Mouse (Mus musculus): ENCODE results near the gene Cfap73. TPM values are rescaled to one million over a fixed set of nuclear protein-coding genes. Genes with fewer than 3 reads are reported as not detected.

Gene Cfap73
- total and polyA plus RNA-seq, 3 experiments = 0.16 TPM; not detected in 2

DNA sequence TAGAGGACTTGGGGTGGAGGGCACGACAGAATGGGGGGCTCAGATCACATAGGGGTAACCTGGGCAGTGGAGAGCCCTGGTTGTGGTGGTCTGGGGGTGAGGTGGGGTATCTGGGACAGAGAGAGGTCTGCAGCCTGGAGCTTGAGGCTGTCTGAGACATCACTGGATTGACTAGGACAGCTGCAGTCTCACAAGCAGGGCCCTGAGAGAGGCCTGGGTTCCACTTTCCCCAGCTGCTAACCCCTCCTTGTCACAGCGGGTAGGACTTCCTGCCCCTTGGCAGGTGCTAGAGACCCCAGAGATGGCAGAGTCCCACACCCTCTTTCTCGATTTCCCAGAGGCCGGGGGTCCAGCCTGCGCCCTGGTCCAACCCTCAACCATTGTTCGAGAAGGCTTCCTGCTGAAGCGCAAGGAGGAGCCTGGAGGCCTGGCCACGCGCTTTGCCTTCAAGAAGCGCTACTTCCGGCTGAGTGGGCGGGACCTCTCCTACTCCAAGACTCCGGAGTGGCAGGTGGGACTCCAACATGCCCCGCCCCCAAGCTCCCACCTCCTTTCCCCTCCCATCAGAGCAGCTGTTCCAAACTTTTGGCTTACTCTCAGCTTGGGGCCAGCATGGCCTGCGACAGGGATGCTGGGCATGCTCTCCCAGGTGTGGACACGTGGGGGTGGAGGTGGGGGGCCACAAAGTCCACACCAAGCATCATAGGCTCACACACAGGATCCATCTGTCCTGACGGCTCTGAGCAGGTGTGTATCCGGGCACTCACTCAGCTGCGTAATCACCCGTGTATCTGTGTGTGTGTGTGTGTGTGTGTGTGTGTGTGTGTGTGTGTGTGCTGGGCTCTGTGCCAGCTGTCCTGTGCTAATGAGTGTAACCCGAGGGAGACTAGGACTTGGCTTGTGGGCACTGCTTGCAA lies 40.5 kb upstream of the Cfap73 start:
- whole genome bisulfite sequencing = 21% methylated on average over 21 of the region's 21 CpGs
- TF ChIP-seq EP300 (IDR thresholded peaks at IDR 0.05; ENCODE audit: insufficient read depth, low read depth, low read length) = no peak
- no peak for TF ChIP-seq CTCF (IDR thresholded peaks at IDR 0.05)
- DNase-seq = no peak
- H3K4me3 ChIP-seq = no peak overlapping the region
- no peaks in the 10 kb centered on the region for H3K79me2 ChIP-seq (replicated peaks; ENCODE audit: control insufficient read depth, insufficient read depth, low read length)
- intact Hi-C loops (cut with DNase I) = loop anchor here (10.0 kb wide), 1 partner anchor 170 kb away; the partner anchor contains the start of gene Plbd2
- H3K36me3 ChIP-seq (ENCODE audit: control insufficient read depth, insufficient read depth, low read length) = no peaks in the 10 kb centered on the region
- no peak overlapping the region for H3K27ac ChIP-seq
- H3K27me3 ChIP-seq (ENCODE audit: control insufficient read depth, insufficient read depth, low read length) = no peaks in the 10 kb centered on the region
- no peak overlapping the region for H3K9ac ChIP-seq (ENCODE audit: low read depth, low read length)
- no peaks in the 10 kb centered on the region for H3K4me1 ChIP-seq (ENCODE audit: control insufficient read depth, insufficient read depth, low read length)

DNA sequence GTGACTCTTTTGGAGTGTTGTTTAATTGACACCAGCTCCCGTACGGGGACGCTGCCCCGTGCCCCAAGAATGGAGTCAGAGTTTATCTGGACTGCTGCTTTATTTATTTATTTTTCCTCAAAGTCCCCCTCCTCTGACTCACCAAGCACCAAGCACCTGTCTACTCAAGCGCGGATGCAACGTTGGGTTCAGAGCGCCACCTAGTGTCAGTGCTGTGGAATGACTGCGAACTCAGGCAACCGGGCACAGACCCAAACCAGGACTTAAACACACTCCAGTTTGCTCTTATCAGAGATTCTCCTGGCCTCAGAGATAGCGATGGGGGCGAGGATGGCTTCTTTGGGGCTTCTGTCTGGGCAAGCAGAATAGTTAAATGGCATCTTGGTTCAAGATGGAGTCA lies 39.6 kb upstream of the Cfap73 start:
- intact Hi-C loops (cut with DNase I) = loop anchor here (1.0 to 10.0 kb wide), 2 partner anchors 53 to 169 kb away; partner anchors contain the start of gene Plbd2
- H3K4me1 ChIP-seq (ENCODE audit: control insufficient read depth, insufficient read depth, low read length) = no peaks in the 10 kb centered on the region

DNA sequence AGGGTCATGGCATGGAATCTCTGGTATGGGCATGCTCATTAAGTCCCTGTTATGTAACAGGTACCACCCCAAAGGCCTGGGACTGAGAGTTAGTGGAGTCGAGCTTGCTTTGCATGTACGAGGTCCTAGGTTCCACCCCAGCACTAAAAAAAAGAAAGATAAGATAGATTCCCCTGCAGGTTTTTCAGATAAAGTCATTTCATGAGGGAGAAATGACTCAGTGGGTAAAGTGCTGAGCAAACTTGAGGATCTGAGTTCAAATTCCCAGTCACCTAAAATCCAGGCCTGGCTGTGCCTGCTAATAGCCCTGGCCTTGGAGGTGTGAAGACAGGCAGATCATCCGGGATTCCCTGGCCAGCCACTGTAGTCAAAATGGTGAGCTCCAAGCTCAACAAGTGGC lies 37.8 kb upstream of the Cfap73 start:
- H3K36me3 ChIP-seq (ENCODE audit: control insufficient read depth, insufficient read depth, low read length) = no peaks in the 10 kb centered on the region
- H3K79me2 ChIP-seq (replicated peaks; ENCODE audit: control insufficient read depth, insufficient read depth, low read length) = no peaks in the 10 kb centered on the region
- no peaks in the 10 kb centered on the region for H3K27me3 ChIP-seq (ENCODE audit: control insufficient read depth, insufficient read depth, low read length)
- intact Hi-C loops (cut with DNase I) = loop anchor here (10.0 kb wide), 1 partner anchor 167 kb away; the partner anchor contains the start of gene Plbd2
- H3K4me1 ChIP-seq (ENCODE audit: control insufficient read depth, insufficient read depth, low read length) = no peaks in the 10 kb centered on the region
- H3K27ac ChIP-seq = no peak overlapping the region
- 66% methylated on average over 3 of the region's 3 CpGs for WGBS
- no peak for TF ChIP-seq POLR2A (IDR thresholded peaks at IDR 0.05; ENCODE audit: insufficient read depth, low read depth, low read length)
- no peak for TF ChIP-seq CTCF (IDR thresholded peaks at IDR 0.05)
- no peak for TF ChIP-seq EP300 (IDR thresholded peaks at IDR 0.05; ENCODE audit: insufficient read depth, low read depth, low read length)
- H3K4me3 ChIP-seq = no peak overlapping the region
- H3K9ac ChIP-seq (ENCODE audit: low read depth, low read length) = no peak overlapping the region
- no peak for DNase-seq

More for the DNA sequence above, 39.6 kb upstream of the Cfap73 start:
- peak; percentile 56 to 72 for DNase-seq
- peak; percentile 69; the same call in 1 of the 2 replicates for TF ChIP-seq EP300 (IDR thresholded peaks at IDR 0.05; ENCODE audit: insufficient read depth, low read depth, low read length)
- peak; percentile 89 for TF ChIP-seq CTCF (IDR thresholded peaks at IDR 0.05)
- TF ChIP-seq POLR2A (IDR thresholded peaks at IDR 0.05; ENCODE audit: insufficient read depth, low read depth, low read length) = no peak
- 6% methylated on average over 12 of the region's 12 CpGs for WGBS
- Histone ChIP-seq H3K36me3 (ENCODE audit: control insufficient read depth, insufficient read depth, low read length) (no peaks in the 10 kb centered on the region), H3K4me3 (no peak overlapping the region), H3K27ac (no peak overlapping the region), H3K27me3 (ENCODE audit: control insufficient read depth, insufficient read depth, low read length) (no peaks in the 10 kb centered on the region), H3K9ac (ENCODE audit: low read depth, low read length) (no peak overlapping the region), H3K79me2 (replicated peaks; ENCODE audit: control insufficient read depth, insufficient read depth, low read length) (no peaks in the 10 kb centered on the region)

DNA sequence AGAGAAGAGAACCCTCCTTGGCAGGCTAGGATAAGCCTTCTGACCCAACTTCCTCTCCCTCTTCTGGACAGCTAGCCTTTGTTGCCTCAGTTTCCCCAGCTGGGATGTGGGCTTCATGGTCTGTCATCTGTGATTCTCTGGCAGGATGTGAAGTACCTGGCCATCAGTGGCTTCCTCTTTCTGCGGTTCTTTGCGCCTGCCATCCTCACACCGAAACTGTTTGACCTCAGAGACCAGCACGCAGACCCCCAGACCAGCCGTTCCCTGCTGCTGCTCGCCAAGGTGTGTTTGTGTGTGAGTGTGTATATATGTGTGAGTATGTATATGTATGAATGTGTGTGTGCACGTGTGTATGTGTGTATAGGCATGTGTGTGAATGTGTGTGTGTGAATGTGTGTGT lies 36.1 kb upstream of the Cfap73 start:
- intact Hi-C loops (cut with DNase I) = loop anchor here (10.0 kb wide), 1 partner anchor 165 kb away; the partner anchor contains the start of gene Plbd2
- H3K9ac ChIP-seq (ENCODE audit: low read depth, low read length) = no peak overlapping the region

DNA sequence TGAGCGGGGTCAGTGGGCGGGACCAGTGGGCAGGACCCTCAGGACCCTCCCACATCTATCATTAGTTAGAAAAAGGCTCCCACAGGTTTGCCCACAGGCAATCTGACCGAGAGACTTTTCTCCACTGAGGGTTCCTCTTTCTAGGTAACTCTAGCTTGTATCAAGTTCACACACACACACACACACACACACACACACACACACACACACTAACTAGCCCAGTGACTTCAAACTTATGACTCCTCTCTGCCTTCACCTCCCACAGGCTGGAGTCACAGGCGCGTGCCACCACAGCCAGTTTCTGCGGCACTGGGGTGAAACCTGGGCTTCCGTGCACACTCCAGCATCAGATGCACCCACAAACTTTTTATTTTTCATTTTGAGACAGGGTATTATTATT lies 34.7 kb upstream of the Cfap73 start:
- no peaks in the 10 kb centered on the region for H3K27me3 ChIP-seq (ENCODE audit: control insufficient read depth, insufficient read depth, low read length)
- H3K27ac ChIP-seq = no peak overlapping the region
- H3K9ac ChIP-seq (ENCODE audit: low read depth, low read length) = no peak overlapping the region
- DNase-seq = no peak
- intact Hi-C loops (cut with DNase I) = no loop called here
- no peaks in the 10 kb centered on the region for H3K4me1 ChIP-seq (ENCODE audit: control insufficient read depth, insufficient read depth, low read length)
- no peaks in the 10 kb centered on the region for H3K36me3 ChIP-seq (ENCODE audit: control insufficient read depth, insufficient read depth, low read length)
- no peaks in the 10 kb centered on the region for H3K79me2 ChIP-seq (replicated peaks; ENCODE audit: control insufficient read depth, insufficient read depth, low read length)
- no peak overlapping the region for H3K4me3 ChIP-seq
- TF ChIP-seq EP300 (IDR thresholded peaks at IDR 0.05; ENCODE audit: insufficient read depth, low read depth, low read length) (no peak), CTCF (IDR thresholded peaks at IDR 0.05) (no peak), POLR2A (IDR thresholded peaks at IDR 0.05; ENCODE audit: insufficient read depth, low read depth, low read length) (no peak)
- WGBS = 70% methylated on average over 7 of the region's 7 CpGs

More for the DNA sequence above, 36.1 kb upstream of the Cfap73 start:
- no peaks in the 10 kb centered on the region for H3K79me2 ChIP-seq (replicated peaks; ENCODE audit: control insufficient read depth, insufficient read depth, low read length)
- H3K4me1 ChIP-seq (ENCODE audit: control insufficient read depth, insufficient read depth, low read length) = no peaks in the 10 kb centered on the region
- no peak for DNase-seq
- H3K27ac ChIP-seq = no peak overlapping the region
- no peak for TF ChIP-seq POLR2A (IDR thresholded peaks at IDR 0.05; ENCODE audit: insufficient read depth, low read depth, low read length)
- no peak for TF ChIP-seq CTCF (IDR thresholded peaks at IDR 0.05)
- no peak for TF ChIP-seq EP300 (IDR thresholded peaks at IDR 0.05; ENCODE audit: insufficient read depth, low read depth, low read length)
- H3K27me3 ChIP-seq (ENCODE audit: control insufficient read depth, insufficient read depth, low read length) = no peaks in the 10 kb centered on the region
- WGBS = 85% methylated on average over 7 of the region's 7 CpGs
- no peak overlapping the region for H3K4me3 ChIP-seq
- no peaks in the 10 kb centered on the region for H3K36me3 ChIP-seq (ENCODE audit: control insufficient read depth, insufficient read depth, low read length)

DNA sequence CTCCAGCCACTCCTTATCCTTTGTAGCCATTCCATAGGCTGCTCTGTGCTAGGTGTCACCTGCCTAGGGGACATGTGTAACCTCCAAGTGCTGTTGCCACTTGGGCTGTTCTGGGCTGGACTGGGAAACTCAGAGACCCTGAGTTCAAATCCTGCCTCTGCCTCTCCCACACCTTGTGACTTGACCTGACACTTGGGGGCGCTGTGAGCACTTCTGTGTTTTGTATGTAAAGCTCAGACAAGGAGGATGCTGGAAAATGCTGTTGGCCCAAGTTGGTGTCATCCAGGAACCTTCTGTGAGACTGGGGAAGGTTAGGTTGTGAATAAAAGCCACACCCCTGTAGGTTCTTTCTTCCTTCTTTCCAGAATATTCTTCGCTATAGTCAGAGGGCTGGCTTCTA lies 30.9 kb upstream of the Cfap73 start:
- intact Hi-C loops (cut with DNase I) = no loop called here
- no peaks in the 10 kb centered on the region for H3K27me3 ChIP-seq (ENCODE audit: control insufficient read depth, insufficient read depth, low read length)

More for the DNA sequence above, 30.9 kb upstream of the Cfap73 start:
- H3K4me1 ChIP-seq (ENCODE audit: control insufficient read depth, insufficient read depth, low read length) = no peaks in the 10 kb centered on the region
- no peak for TF ChIP-seq EP300 (IDR thresholded peaks at IDR 0.05; ENCODE audit: insufficient read depth, low read depth, low read length)
- no peak for TF ChIP-seq CTCF (IDR thresholded peaks at IDR 0.05)
- no peak for TF ChIP-seq POLR2A (IDR thresholded peaks at IDR 0.05; ENCODE audit: insufficient read depth, low read depth, low read length)
- H3K27ac ChIP-seq = no peak overlapping the region
- no peaks in the 10 kb centered on the region for H3K36me3 ChIP-seq (ENCODE audit: control insufficient read depth, insufficient read depth, low read length)
- DNase-seq = no peak
- WGBS = 55% methylated on average over 2 of the region's 2 CpGs
- no peak overlapping the region for H3K4me3 ChIP-seq
- H3K79me2 ChIP-seq (replicated peaks; ENCODE audit: control insufficient read depth, insufficient read depth, low read length) = no peaks in the 10 kb centered on the region
- no peak overlapping the region for H3K9ac ChIP-seq (ENCODE audit: low read depth, low read length)

Measured in heart, adult 2 months (tissue).